Comparison of ENCODE assay signal across 17 mouse cellular contexts in the genomic region with DNA sequence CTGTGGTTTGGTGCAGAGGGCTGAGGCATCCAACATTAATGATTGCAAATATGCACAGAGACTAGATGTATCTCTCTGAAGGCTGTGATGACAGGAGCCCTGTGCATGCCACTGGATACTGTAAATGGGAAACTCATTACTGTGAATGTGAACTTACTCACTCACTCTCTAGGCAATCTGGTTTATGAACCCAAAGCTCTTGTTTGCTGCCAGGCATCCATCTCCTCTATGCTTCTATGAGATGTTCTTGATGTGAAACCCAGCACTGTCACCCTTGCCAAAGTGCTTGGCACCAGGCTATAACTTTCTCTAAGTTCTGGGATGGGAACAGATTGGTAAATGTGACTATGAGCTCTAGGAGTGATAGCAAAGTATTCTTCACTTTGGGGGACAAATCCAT.
DNase-seq lines count a peak whose midpoint lies in the region; ATAC-seq and TF ChIP-seq lines count a peak whose summit lies in the region.
"Had no signal": no experiment of that assay in that cellular context is flagged by ENCODE, and none has a peak within 500 bp of the region (broad histone marks: within the 10 kb centered on the region; RNA-seq: fewer than 3 reads in every experiment).

No protein-coding gene starts in this region.

- no peaks in the 10 kb centered on the region for H3K36me3 ChIP-seq in heart, adult 2 months (ENCODE audit: control insufficient read depth, insufficient read depth, low read length)
- H3K36me3 ChIP-seq: embryonic facial prominence, embryonic 10.5 days; embryonic facial prominence, embryonic 12.5 days had no signal

- no peak for DNase-seq in frontal cortex, postnatal 36 days (ENCODE audit: low spot score in 2 of 2)
- peak; percentile 2 for DNase-seq in right cerebral cortex, postnatal 4 days
- no peak for DNase-seq in right cerebral cortex, postnatal 36 days (ENCODE audit: low spot score in 2 of 2)
- DNase-seq in heart, adult 2 months, result no peak
- DNase-seq: adrenal gland, adult 2 months; adrenal gland, postnatal 10 days; adrenal gland, postnatal 25 days; cerebellum, adult 11-12 months; cerebellum, adult 2 months; cerebellum, adult 9-10 months; cerebellum, postnatal 10 days; cerebellum, postnatal 25 days had no signal

- intact Hi-C loops in heart, adult 2 months (cut with DNase I), result no loop called here

- no peaks in the 10 kb centered on the region for H3K79me2 ChIP-seq in heart, adult 2 months (replicated peaks; ENCODE audit: control insufficient read depth, insufficient read depth, low read length)

- no peak for TF ChIP-seq POLR2A in heart, adult 2 months (IDR thresholded peaks at IDR 0.05; ENCODE audit: insufficient read depth, low read depth, low read length)

- H3K4me3 ChIP-seq in heart, adult 2 months, result no peak overlapping the region
- H3K4me3 ChIP-seq: embryonic facial prominence, embryonic 10.5 days; embryonic facial prominence, embryonic 12.5 days; forebrain, embryonic 13.5 days had no signal

- TF ChIP-seq CTCF in heart, adult 2 months (IDR thresholded peaks at IDR 0.05), result no peak

- H3K27me3 ChIP-seq in heart, adult 2 months (ENCODE audit: control insufficient read depth, insufficient read depth, low read length), result no peaks in the 10 kb centered on the region
- H3K27me3 ChIP-seq: embryonic facial prominence, embryonic 12.5 days; forebrain, embryonic 13.5 days had no signal

- ATAC-seq in frontal cortex, adult (ENCODE audit: low TSS enrichment), result peak; percentile 52; the same call in 1 of the 2 replicates
- ATAC-seq: forebrain, embryonic 13.5 days; forebrain, embryonic 16.5 days had no signal

- no peak overlapping the region for H3K27ac ChIP-seq in heart, adult 2 months
- H3K27ac ChIP-seq: embryonic facial prominence, embryonic 10.5 days; embryonic facial prominence, embryonic 12.5 days; forebrain, embryonic 13.5 days had no signal

- no peak overlapping the region for H3K9ac ChIP-seq in heart, adult 2 months (ENCODE audit: low read depth, low read length)
- H3K9ac ChIP-seq: embryonic facial prominence, embryonic 12.5 days; forebrain, embryonic 13.5 days had no signal

- TF ChIP-seq EP300 in heart, adult 2 months (IDR thresholded peaks at IDR 0.05; ENCODE audit: insufficient read depth, low read depth, low read length), result no peak

- H3K4me1 ChIP-seq in heart, adult 2 months (ENCODE audit: control insufficient read depth, insufficient read depth, low read length), result no peaks in the 10 kb centered on the region
- H3K4me1 ChIP-seq: embryonic facial prominence, embryonic 10.5 days; embryonic facial prominence, embryonic 12.5 days had no signal
